Mouse (Mus musculus) right cerebral cortex, postnatal 10 days (tissue): ENCODE measurements at regions not wholly inside any gene's neighbourhood (a gene's known extent, or its start where the extent isn't known, plus 50 kb on each side); places are given as distances from the start of the nearest gene placed in this dataset.

Experiments
- DNase-seq, 2 experiments: peaks; one replicate each; pipeline ENCODE4 v3.0.0; 2021; ENCODE audit warnings: low spot score in 2 of 2

- no peak for DNase-seq
Observed at GRCm38 (mm10) chr7:111420698-111421097, 337.9 kb upstream of the Eif4g2 start.

GRCm38 (mm10) chr7:111417735-111418134 is 334.9 kb upstream of the Eif4g2 start:
- DNase-seq = no peak

GRCm38 (mm10) chr7:111416061-111416460 is 333.2 kb upstream of the Eif4g2 start:
- no peak for DNase-seq

DNA sequence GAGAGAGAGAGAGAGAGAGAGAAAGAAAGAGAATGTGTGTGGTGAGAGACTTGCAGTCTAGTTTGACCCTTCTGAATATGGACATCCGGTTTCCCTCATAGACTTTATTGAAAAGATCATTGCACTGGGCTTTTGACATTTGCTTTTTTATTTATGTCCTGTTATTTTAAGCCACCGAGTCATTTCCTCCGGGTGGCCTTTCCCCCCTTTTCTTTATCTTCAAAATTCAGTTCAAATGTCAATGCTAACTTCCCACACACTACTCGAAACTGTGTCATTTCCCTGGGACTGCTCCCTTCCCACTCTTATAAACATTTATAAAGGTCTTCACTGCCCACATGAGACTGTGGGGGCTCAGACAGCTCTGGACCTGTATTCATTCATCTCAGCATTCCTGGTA is 330.9 kb upstream of the Eif4g2 start:
- DNase-seq = no peak

- DNase-seq = no peak
Observed at GRCm38 (mm10) chr7:111412957-111413356, 330.1 kb upstream of the Eif4g2 start.

- peak; percentile 35 to 66 for DNase-seq
Observed at GRCm38 (mm10) chr7:111411386-111411960, 328.6 kb upstream of the Eif4g2 start.

DNA sequence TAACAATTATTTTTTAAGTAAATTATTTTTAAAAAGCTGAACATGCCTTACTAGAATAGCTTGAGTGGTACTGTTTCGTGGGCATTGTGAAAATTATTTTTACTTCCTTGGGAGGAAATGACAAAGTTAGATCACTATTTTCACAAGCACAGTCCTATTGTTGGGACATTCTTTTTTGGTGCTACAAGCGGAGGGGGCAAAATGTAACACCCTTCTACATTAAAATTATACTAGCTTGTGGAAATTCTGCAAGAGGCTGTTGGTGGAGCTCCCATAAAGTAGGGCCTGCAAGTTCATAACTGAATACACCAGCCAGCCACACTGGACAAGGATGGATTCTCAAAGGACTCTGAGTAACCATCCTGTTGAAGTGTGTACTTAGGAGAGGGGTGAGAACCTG is 313.1 kb upstream of the Eif4g2 start:
- peak in 1 of 2 experiments; percentile 43 for DNase-seq

GRCm38 (mm10) chr7:111395111-111395510 is 312.3 kb upstream of the Eif4g2 start:
- no peak for DNase-seq

- no peak for DNase-seq
Observed at GRCm38 (mm10) chr7:111393846-111394245, 311.0 kb upstream of the Eif4g2 start.

- no peak for DNase-seq
Observed at GRCm38 (mm10) chr7:111389690-111390089, 306.9 kb upstream of the Eif4g2 start.

DNA sequence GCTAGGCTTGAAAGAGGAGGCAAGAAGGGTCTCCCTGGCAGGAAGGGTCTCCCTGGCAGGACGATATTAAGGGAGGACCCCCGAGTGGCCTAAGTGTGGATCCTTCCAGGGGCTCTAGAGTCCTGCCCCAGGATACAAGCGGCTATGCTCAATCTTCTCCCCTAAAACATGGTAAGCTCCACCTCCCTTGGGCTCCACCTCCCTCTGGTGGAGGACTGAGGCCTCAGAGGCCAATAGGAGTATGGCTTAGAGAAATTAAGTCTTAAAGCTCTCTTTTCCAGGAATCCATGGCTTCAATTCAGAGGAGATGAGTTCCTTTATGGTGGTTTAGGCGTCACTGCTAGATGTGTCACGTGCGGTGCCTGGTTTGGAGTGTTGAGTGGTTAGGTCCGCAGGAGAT is 291.7 kb upstream of the Eif4g2 start:
- DNase-seq = no peak

DNA sequence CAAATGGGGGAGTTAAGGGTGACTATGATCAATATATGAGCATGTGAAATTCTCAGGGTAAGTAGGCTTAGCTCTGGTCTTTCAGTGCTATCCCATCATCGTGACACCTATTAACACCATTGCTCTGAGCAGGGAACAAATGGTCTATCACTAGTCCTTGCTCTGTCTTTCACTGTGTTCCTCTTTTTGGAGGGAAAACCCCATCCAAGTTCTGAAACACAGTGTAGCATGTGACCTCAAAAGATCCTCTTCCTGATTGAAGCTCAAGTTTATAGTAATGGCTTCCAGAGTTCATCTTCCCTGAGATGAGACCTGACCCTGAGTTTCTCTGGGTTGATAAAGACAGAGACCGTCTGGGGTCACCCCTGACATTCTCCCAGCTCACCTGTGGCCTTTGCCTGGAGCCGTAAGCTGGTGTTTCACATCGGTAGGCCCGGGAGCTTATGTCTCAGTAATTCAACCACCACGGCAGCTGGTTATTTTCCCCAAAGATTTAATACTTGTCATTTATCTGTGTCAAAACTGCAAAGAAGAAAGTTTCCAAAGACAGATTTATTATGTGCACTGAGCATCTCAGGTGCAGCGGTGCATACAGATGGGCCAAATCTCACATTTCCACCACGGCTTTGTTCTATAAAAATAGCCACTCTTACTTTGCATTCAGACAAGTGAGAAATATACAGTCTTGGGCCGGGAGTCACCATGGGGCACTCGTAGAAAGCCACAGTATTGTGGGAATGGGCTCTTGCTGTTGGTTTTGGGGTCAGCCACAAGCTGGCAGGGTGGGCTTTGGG is 290.7 kb upstream of the Eif4g2 start:
- no peak for DNase-seq

- peak; percentile 53 to 59 for DNase-seq
Observed at GRCm38 (mm10) chr7:111370421-111370887, 287.6 kb upstream of the Eif4g2 start.

- no peak for DNase-seq
Observed at GRCm38 (mm10) chr7:111368296-111369004, 285.6 kb upstream of the Eif4g2 start.

DNA sequence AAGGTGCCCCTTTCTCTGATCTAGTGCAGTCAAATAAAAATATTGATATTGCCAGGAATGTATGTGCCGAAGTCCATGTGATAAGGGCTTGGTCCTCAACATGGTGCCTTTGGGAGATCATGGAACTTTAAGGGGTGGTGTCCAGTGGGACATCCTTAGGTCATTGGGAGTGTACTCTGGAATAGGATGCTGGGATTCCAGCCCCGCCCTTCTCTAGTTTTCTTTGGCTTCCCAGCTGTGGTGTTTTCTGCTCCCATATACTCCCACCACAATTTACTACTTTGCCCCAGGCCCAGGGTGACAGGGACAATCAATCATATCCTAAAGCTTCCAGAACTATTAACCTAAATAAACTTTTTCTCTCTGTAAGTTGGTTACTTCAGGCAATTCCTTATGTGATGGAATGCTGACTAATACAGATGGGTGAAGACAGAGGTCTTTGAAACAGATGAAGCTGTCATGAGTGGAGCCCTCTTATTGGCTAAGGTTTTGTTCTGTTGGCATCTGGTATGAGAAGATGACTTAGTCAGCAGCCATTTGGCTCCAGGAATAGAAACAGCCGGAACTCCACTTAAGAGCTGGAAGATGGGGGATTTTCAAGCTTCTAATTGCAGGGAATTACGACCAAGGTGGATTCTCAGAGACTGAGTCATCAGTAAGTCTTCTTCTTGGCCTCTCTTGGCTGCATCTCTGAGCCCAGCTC is 284.3 kb upstream of the Eif4g2 start:
- DNase-seq = no peak

GRCm38 (mm10) chr7:111365384-111365783 is 282.6 kb upstream of the Eif4g2 start:
- no peak for DNase-seq

GRCm38 (mm10) chr7:111363206-111363605 is 280.4 kb upstream of the Eif4g2 start:
- DNase-seq = no peak

GRCm38 (mm10) chr7:111362646-111363045 is 279.8 kb upstream of the Eif4g2 start:
- no peak for DNase-seq

DNA sequence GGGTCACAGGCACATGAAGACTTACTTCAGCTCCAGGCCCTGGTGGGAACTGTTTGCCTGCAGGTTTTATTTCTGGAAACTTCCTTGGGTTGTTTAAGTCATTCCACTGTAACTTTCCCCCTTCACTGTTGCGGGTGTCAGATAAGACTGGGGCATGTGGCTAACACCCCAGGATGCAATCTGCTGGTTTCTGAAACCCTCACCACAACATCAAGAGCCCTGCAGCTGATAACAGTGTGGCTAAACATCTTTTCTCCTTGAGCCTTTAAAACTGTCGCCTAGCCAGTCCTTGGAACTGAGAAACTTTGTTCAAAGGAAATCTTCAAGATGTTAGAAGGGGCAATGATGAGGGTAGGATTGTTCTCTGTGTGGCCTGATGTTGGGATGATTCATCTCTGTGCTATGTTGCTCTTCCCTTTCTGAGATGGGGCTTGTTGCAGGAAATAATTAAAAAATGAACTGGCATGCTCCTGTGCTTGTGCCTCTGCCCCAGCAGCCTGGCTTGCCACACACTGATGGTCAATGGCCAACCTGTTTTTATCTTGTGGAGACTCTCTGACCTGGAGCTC is 272.3 kb upstream of the Eif4g2 start:
- DNase-seq = no peak

DNA sequence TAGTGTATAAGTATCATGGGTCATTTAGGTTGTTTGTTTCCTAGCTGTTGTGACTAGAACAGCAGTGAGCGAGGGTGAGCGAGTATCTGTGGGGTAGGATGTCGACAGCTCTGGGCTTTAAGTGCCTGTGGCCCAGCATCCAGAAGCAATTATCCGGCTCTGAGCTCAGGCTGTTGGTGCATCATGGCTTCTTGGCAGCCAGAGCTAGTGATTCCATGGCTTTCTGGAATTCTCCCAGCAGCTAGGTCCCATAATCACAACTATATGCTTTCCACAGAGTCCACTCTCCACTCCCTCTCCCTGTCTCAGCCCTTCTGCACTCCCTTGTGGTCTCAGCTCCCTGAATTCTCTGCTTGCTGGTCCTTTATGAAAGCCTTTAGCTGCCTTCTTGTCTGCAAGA is 271.2 kb upstream of the Eif4g2 start:
- no peak for DNase-seq

DNA sequence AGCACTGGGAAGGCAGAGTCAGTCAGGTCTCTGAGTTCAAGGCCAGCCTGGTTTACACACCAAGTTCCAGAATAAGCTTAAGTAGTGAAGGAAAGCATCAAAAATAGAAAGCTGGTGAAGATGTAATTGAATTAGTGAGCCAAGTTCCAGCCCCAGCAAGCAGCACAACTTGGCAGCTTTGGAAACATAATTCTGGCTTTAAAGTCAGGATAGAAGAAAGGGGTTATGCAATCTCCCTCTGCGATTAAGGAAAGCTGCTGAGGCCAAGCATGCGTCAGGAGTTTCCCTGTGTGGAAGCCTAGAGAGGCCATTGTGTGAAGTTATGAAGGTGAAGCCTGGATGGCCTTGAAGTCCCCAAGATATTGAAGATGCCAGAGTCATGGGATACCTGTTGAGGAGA is 269.3 kb upstream of the Eif4g2 start:
- no peak for DNase-seq

DNA sequence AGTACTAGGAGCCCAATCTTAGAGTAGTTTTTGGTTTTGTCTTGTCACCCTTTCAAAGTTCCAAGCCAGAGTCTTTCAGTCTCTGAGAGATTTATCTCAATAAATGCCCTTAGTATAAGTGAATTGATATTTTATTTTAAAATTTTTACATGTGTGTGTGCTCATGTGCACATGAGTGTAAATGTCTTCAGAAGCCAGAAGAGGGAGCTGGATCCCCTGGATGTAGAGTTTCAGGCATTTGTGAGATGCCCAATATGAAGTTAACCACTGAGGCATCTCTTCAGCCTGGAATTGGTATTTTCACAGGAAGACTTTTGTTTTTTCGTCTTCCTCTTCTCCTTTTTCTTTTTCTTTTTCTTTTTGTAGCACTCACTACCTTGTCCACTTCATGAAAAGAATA is 262.3 kb upstream of the Eif4g2 start:
- no peak for DNase-seq
